Mouse (Mus musculus): ENCODE data around the gene Abt1. TPM values are rescaled to one million over a fixed set of nuclear protein-coding genes. Genes with fewer than 3 reads are reported as not detected.
A peak's percentile ranks its signal among the peaks of the same experiment; 100 is the strongest.

Abt1 gene
- total RNA-seq, 2 experiments from 2014 or later = 5.0 to 5.6 TPM

- peak; percentile 91 for DNase-seq
These were observed 14.2 kb upstream of the Abt1 start for GRCm38 (mm10) chr13:23437908-23438307.

GRCm38 (mm10) chr13:23436861-23437822 lies 13.5 kb upstream of the Abt1 start:
- DNase-seq = peak; percentile 76

- DNase-seq = peak; percentile 63
These were observed 12.6 kb upstream of the Abt1 start for GRCm38 (mm10) chr13:23436231-23436661.

GRCm38 (mm10) chr13:23435676-23436075 lies 12.0 kb upstream of the Abt1 start:
- DNase-seq = peak; percentile 17

GRCm38 (mm10) chr13:23435241-23435640 lies 11.6 kb upstream of the Abt1 start:
- DNase-seq = no peak

- DNase-seq = no peak
These were observed 10.8 kb upstream of the Abt1 start for GRCm38 (mm10) chr13:23434426-23434825.

GRCm38 (mm10) chr13:23433801-23434200 lies 10.1 kb upstream of the Abt1 start:
- DNase-seq = no peak

GRCm38 (mm10) chr13:23433206-23433605 lies 9.5 kb upstream of the Abt1 start:
- DNase-seq = no peak

GRCm38 (mm10) chr13:23432562-23433201 lies 9.0 kb upstream of the Abt1 start:
- peak; percentile 98 for DNase-seq

GRCm38 (mm10) chr13:23431351-23431771 lies 7.7 kb upstream of the Abt1 start:
- peak; percentile 85 for DNase-seq

GRCm38 (mm10) chr13:23430734-23431133 lies 7.1 kb upstream of the Abt1 start:
- peak; percentile 86 for DNase-seq

GRCm38 (mm10) chr13:23429771-23430380 lies 6.2 kb upstream of the Abt1 start:
- no peak for DNase-seq

GRCm38 (mm10) chr13:23428166-23428993 lies 4.7 kb upstream of the Abt1 start:
- DNase-seq = no peak

- no peak for DNase-seq
These were observed 3.8 kb upstream of the Abt1 start for GRCm38 (mm10) chr13:23427401-23427910.

- DNase-seq = no peak
These were observed 3.3 kb upstream of the Abt1 start for GRCm38 (mm10) chr13:23426922-23427321.

GRCm38 (mm10) chr13:23426335-23426734 lies 2.7 kb upstream of the Abt1 start:
- peak; percentile 36 for DNase-seq

GRCm38 (mm10) chr13:23425505-23425904 lies 1.8 kb upstream of the Abt1 start:
- DNase-seq = peak; percentile 57

GRCm38 (mm10) chr13:23424494-23425325 lies 1.0 kb upstream of the Abt1 start:
- peak; percentile 93 for DNase-seq

GRCm38 (mm10) chr13:23424052-23424380 lies 350 bp upstream of the Abt1 start:
- no peak for DNase-seq

GRCm38 (mm10) chr13:23422351-23422750 lies 1.3 kb downstream of the Abt1 start:
- no peak for DNase-seq
